Mouse (Mus musculus): ENCODE measurements at regions not wholly inside any gene's neighbourhood (a gene's known extent, or its start where the extent isn't known, plus 50 kb on each side); places are given as distances from the start of the nearest gene placed in this dataset.

DNA sequence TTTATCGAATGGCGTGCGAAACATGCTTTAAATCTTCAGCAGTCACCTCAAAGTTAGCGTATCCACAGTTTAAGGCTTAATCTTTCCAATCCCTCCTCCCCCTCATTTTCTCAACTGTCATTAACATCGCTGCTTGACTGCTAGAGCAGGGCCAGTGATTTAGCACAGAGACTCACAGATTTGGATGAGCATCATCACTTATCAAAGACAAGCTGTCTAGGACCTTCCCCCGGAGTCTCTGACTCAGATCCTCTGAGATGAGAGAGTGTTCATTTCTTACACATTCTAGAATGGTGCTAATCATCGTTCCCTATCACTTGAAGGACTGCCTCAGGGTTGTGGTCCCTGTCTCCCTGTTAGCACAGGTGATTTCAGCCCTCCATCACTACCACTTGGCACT lies 112.1 kb upstream of the Tmem132c start:
- no peak for DNase-seq (ENCODE audit: low spot score in 2 of 2)

GRCm38 (mm10) chr5:127134441-127134840 lies 107.2 kb upstream of the Tmem132c start:
- DNase-seq (ENCODE audit: low spot score in 2 of 2), result no peak

DNA sequence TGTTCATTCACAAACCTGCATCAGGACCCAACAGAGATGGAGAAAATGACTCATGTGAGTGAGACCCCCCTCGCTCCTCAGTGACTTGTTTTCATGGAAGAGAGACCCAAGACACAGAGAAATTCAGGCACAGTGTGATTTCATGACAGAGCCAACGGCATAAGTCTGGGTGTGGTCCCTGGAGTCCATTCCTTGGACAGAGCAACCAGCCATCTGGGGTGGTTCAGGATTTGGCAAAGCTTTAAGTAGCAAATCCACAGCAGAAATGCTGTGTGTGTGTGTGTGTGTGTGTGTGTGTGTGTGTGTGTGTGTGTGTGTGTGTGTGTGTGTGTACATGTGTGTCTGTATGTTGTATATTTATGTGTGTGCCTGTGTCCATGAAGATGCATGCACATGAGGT lies 101.0 kb upstream of the Tmem132c start:
- DNase-seq (ENCODE audit: low spot score in 2 of 2), result no peak

DNA sequence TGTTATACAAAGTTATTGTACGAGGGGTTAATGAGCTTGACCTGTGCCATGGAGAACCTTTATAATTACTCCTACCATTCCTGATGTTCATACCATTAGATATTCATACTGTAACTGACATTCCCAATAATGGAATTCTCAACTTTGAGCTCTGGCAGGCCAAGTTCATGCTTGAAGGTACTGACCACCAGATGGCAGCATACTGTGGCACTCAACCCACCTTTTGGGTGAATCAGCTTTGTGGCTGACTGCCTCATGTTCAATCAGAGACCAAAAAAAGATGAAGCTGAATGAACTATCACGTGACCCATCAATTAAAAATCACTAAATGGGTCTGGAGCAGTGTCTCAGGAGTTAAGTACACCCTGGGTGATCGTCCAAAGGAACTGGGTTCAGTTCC lies 81.3 kb upstream of the Tmem132c start:
- peak in 1 of 2 experiments; percentile 13 for DNase-seq (ENCODE audit: low spot score in 2 of 2)

DNA sequence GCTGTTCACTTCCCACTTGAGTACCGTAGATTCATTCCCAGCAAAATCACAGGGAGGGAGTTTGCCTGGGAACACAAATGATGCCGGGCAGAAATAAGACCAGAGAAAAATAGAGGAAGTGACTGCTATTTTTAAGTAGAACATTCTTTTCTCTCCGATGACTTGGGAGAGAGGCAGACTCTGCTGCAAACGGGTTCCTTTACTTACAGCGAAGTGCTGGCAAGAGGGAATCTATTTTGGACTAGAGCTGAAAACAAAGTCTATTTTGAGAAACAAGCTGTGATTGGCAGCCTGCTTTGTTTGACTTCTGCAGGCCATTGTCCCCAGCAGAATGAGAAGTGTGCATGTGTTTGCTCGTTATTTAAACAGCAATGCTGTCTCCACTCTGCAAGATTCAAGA lies 78.2 kb upstream of the Tmem132c start:
- no peak for DNase-seq (ENCODE audit: low spot score in 2 of 2)

DNA sequence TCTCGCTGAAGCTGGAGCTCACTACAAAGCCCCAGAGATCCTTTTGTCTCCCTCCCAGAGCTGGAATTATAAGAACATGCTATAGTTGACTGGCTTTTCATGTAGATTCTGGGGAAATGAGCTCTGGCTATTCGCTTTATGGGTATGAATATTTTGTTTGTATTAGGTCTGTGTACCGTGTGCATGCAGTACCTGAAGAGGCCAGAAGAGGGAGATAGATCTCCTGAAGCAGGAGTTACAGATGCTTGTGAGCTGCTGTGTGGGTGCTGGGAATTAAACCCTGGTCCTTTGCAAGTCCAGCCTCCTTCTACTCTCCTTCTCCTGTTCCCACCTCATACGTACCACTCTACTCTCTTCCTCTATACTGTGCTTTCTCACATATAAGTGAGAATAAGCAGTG lies 52.6 kb upstream of the Tmem132c start:
- DNase-seq (ENCODE audit: low spot score in 2 of 2), result no peak
